Mouse (Mus musculus): Measurements from ENCODE around the gene Mef2a. TPM values are rescaled to one million over a fixed set of nuclear protein-coding genes. Genes with fewer than 3 reads are reported as not detected.
A peak's percentile ranks its signal among the peaks of the same experiment; 100 is the strongest.

Mef2a gene
- polyA plus RNA-seq, 1 experiment: 17.5 TPM

DNA sequence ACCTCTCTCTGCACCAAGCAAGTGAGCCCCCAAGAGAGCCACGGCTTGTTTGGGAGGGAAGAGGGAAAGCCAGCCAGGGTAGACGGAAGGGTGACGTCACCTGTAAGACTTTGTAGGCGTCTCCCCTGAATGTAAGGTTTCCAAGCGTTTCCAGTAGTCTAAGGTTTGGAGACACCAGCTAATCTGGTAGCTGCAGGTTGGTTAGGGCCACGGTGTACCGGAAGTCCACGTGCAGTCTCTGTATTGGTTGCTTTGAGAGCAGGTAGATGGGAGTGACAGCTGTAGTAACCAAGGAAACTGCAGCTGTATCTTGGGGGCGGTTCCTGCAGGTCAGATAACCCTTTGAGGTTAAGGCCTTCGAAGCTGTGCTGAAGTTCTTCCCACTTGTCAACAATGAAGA is 166.2 kb downstream of the Mef2a start:
- Histone ChIP-seq H3K27ac (ENCODE audit: insufficient read depth, low read length) (no peak overlapping the region), H3K4me1 (ENCODE audit: control insufficient read depth, insufficient read depth, insufficient read length) (no peaks in the 10 kb centered on the region)
- 73% methylated on average over 10 of the region's 10 CpGs for WGBS

DNA sequence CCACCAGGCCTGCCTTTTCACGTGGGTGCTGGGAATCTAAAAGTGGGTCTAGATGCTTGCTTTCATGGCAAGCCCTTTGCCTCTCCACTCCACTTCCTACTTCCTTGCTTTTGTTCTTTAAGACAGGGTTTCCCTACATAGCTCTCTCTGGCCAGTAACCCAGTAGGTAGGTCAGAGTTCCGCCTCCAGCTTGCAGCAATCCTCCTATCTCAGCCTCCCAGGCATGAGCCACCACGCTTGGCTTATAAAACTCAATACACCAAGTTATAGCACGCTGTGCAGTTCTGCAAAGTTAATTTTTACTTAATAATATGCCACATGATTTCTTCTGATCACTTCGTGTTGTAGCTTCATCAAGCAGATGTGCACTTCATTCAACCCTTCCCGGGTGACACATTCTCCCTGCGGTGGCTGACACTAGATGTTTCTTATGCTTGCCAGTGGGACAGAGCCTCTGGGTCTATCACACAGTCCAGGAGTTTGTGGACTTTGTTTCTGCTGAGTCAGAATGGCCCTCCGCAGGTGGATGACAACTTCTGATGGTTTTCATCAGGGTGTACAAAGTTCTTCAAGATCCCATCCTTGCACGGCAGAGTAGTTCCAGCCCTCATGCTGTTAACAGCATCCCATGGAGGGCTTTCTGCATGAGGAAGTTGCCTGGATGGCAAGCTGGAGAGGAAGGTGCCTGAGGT is 166.8 kb downstream of the Mef2a start:
- Histone ChIP-seq H3K36me3 (ENCODE audit: control insufficient read depth, insufficient read depth, low read length) (no peaks in the 10 kb centered on the region), H3K4me3 (ENCODE audit: extremely low read depth, insufficient read depth, insufficient read length) (no peak overlapping the region), H3K4me1 (ENCODE audit: control insufficient read depth, insufficient read depth, insufficient read length) (no peaks in the 10 kb centered on the region), H3K27ac (ENCODE audit: insufficient read depth, low read length) (no peak overlapping the region), H3K27me3 (ENCODE audit: control insufficient read depth, insufficient read depth, low read length) (no peaks in the 10 kb centered on the region)
- TF ChIP-seq CTCF (IDR thresholded peaks at IDR 0.05; ENCODE audit: extremely low read depth, insufficient read depth, insufficient read length, insufficient replicate concordance): no peak
- TF ChIP-seq POLR2A (IDR thresholded peaks at IDR 0.05; ENCODE audit: low read depth, low read length): no peak
- 81% methylated on average over 9 of the region's 9 CpGs for WGBS
- DNase-seq (ENCODE audit: low read depth in 1 of 2, low spot score in 2 of 2): no peak

More for the DNA sequence above, 166.2 kb downstream of the Mef2a start:
- TF ChIP-seq POLR2A (IDR thresholded peaks at IDR 0.05; ENCODE audit: low read depth, low read length) (no peak), CTCF (IDR thresholded peaks at IDR 0.05; ENCODE audit: extremely low read depth, insufficient read depth, insufficient read length, insufficient replicate concordance) (no peak)
- Histone ChIP-seq H3K36me3 (ENCODE audit: control insufficient read depth, insufficient read depth, low read length) (no peaks in the 10 kb centered on the region), H3K4me3 (ENCODE audit: extremely low read depth, insufficient read depth, insufficient read length) (no peak overlapping the region), H3K27me3 (ENCODE audit: control insufficient read depth, insufficient read depth, low read length) (no peaks in the 10 kb centered on the region)
- no peak for DNase-seq (ENCODE audit: low read depth in 1 of 2, low spot score in 2 of 2)

DNA sequence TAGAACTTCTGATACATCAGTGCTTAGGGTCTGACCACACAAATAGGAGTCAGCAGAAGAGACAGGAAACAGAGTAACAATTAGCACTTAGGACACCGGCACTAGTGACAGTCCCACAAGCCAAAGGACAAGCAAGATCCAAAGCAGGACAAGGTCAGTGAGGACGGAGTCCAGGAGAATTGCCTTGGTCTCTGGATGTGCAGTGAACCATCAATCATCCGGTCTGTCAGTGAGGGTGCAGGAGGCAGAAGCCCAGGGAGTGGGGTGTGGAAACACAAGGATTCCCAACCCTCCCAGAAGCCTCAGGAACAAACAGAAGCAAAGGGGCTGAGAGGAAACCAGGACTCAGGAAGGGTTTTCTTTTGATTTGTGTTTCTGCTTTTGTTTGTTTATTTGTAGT is 169.0 kb downstream of the Mef2a start:
- DNase-seq (ENCODE audit: low read depth in 1 of 2, low spot score in 2 of 2): no peak
- no peaks in the 10 kb centered on the region for H3K36me3 ChIP-seq (ENCODE audit: control insufficient read depth, insufficient read depth, low read length)
- no peak overlapping the region for H3K27ac ChIP-seq (ENCODE audit: insufficient read depth, low read length)
- no peaks in the 10 kb centered on the region for H3K27me3 ChIP-seq (ENCODE audit: control insufficient read depth, insufficient read depth, low read length)
- no peak for TF ChIP-seq POLR2A (IDR thresholded peaks at IDR 0.05; ENCODE audit: low read depth, low read length)
- no peak for TF ChIP-seq CTCF (IDR thresholded peaks at IDR 0.05; ENCODE audit: extremely low read depth, insufficient read depth, insufficient read length, insufficient replicate concordance)
- no peak overlapping the region for H3K4me3 ChIP-seq (ENCODE audit: extremely low read depth, insufficient read depth, insufficient read length)
- H3K4me1 ChIP-seq (ENCODE audit: control insufficient read depth, insufficient read depth, insufficient read length): no peaks in the 10 kb centered on the region
- 88% methylated on average over 3 of the region's 3 CpGs for WGBS

DNA sequence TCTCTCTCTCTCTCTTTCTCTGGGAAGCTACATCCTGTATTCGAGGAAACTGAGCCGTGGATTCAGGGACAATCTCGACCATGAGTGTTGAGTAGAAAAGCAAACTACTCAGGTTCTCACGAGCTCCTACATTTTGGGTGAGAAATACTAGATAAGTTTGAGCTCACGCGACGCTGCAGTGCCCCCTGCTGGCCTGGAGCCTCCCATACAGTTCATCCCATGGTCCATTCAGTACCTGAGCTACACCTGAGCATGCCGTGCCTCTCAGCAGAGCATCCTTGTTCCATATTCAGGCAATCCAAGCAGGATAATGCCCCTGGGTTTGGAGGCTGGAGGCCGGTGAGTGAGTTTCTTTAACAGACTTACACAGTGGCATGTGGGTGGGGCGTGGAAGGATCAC is 173.2 kb downstream of the Mef2a start:
- Histone ChIP-seq H3K4me3 (ENCODE audit: extremely low read depth, insufficient read depth, insufficient read length) (no peak overlapping the region), H3K27me3 (ENCODE audit: control insufficient read depth, insufficient read depth, low read length) (no peaks in the 10 kb centered on the region), H3K4me1 (ENCODE audit: control insufficient read depth, insufficient read depth, insufficient read length) (no peaks in the 10 kb centered on the region), H3K36me3 (ENCODE audit: control insufficient read depth, insufficient read depth, low read length) (no peaks in the 10 kb centered on the region), H3K27ac (ENCODE audit: insufficient read depth, low read length) (no peak overlapping the region)
- WGBS: 17% methylated on average over 10 of the region's 10 CpGs
- DNase-seq (ENCODE audit: low read depth in 1 of 2, low spot score in 2 of 2): peak in 1 of 2 experiments; percentile 15
- TF ChIP-seq CTCF (IDR thresholded peaks at IDR 0.05; ENCODE audit: extremely low read depth, insufficient read depth, insufficient read length, insufficient replicate concordance) (peak; percentile 68; the same call in 1 of the 2 replicates), POLR2A (IDR thresholded peaks at IDR 0.05; ENCODE audit: low read depth, low read length) (no peak)

DNA sequence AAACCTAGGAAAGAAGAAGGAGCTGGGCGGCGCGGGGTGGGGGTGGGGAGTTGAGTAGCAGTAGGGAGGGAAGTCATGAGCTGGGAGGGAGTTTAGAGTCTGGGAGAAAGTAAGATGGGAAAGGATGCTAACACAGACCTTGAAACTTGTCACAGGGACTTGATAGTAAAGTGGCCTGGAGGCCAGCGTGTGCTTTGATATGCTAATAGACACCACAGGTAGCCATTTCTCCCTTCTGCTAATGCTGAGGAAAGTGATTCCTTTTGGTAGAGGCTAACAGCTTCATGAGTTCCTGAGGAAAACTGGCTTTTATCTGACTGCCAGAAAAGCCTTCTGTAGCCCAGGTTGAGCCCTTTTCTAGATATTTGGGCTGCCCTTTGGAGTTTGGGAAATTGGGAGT is 188.9 kb downstream of the Mef2a start:
- H3K4me1 ChIP-seq (ENCODE audit: control insufficient read depth, insufficient read depth, insufficient read length): no peaks in the 10 kb centered on the region
- no peak for TF ChIP-seq POLR2A (IDR thresholded peaks at IDR 0.05; ENCODE audit: low read depth, low read length)
- no peak for TF ChIP-seq CTCF (IDR thresholded peaks at IDR 0.05; ENCODE audit: extremely low read depth, insufficient read depth, insufficient read length, insufficient replicate concordance)
- DNase-seq (ENCODE audit: low read depth in 1 of 2, low spot score in 2 of 2): no peak
- no peaks in the 10 kb centered on the region for H3K36me3 ChIP-seq (ENCODE audit: control insufficient read depth, insufficient read depth, low read length)
- H3K27ac ChIP-seq (ENCODE audit: insufficient read depth, low read length): no peak overlapping the region
- H3K4me3 ChIP-seq (ENCODE audit: extremely low read depth, insufficient read depth, insufficient read length): no peak overlapping the region
- 77% methylated on average over 4 of the region's 4 CpGs for WGBS
- H3K27me3 ChIP-seq (ENCODE audit: control insufficient read depth, insufficient read depth, low read length): no peaks in the 10 kb centered on the region

Other genes starting within 250 kb of the Mef2a start
- 5.2 and 6.0 TPM in 2 replicates for gene Lysmd4, start 150.3 kb downstream of the Mef2a start, polyA plus RNA-seq (2012; rRNA removed)

Data from spleen, adult 2 months (tissue).